Mouse (Mus musculus) hindbrain, postnatal 0 days (tissue): ENCODE data around the gene C1s2. TPM values are rescaled to one million over a fixed set of nuclear protein-coding genes. Genes with fewer than 3 reads are reported as not detected.
"Not testable (repeated sequence)": the region's sequence is repeated elsewhere in the genome, so short reads cannot be mapped to it uniquely, and the experiment has no call there.

Experiments used
- ATAC-seq: fragments of 200-750 bp; cut with Nextera tagmentation; 2 replicates; pipeline ENCODE4 v1.8.0; 2017; ENCODE audit warnings: mild to moderate bottlenecking, moderate TSS enrichment, moderate library complexity
- DNase-seq: peaks from one replicate; pipeline ENCODE4 v3.0.0-alpha.2; 2015; ENCODE audit warnings: low spot score
- H3K27ac ChIP-seq: fragments of 300-500 bp; sonication (generic); 2 replicates; pipeline ENCODE4 v1.5.1; 2014; ENCODE audit warnings: mild to moderate bottlenecking
- H3K27me3 ChIP-seq: fragments of 300-500 bp; sonication (generic); 2 replicates; pipeline ENCODE4 v1.6.1; 2014; ENCODE audit warnings: low read length, mixed read lengths; ENCODE audit not compliant: insufficient read depth
- H3K36me3 ChIP-seq: fragments of 300-500 bp; sonication (generic); 2 replicates; pipeline ENCODE4 v1.6.1; 2014; ENCODE audit warnings: low read length, mixed read lengths; ENCODE audit not compliant: insufficient read depth
- H3K4me1 ChIP-seq: fragments of 300-500 bp; sonication (generic); 2 replicates; pipeline ENCODE4 v1.6.1; 2014; ENCODE audit warnings: antibody characterized with exemption, low read length, mixed read lengths; ENCODE audit not compliant: insufficient read depth
- H3K4me2 ChIP-seq: fragments of 300-500 bp; sonication (generic); 2 replicates; pipeline ENCODE4 v1.6.1; 2014; ENCODE audit warnings: low read depth, mild to moderate bottlenecking, low read length, moderate library complexity, mixed read lengths
- H3K4me3 ChIP-seq: fragments of 300-500 bp; sonication (generic); 2 replicates; pipeline ENCODE4 v1.5.1; 2014; ENCODE audit warnings: low read length
- H3K9ac ChIP-seq: fragments of 300-500 bp; sonication (generic); replicated peaks from 2 replicates; pipeline ENCODE4 v1.6.1; 2014; ENCODE audit warnings: mild to moderate bottlenecking, low read length, moderate library complexity, mixed read lengths
- H3K9me3 ChIP-seq: fragments of 300-500 bp; sonication (generic); 2 replicates; pipeline ENCODE4 v1.6.1; 2016; ENCODE audit warnings: low read length, mixed read lengths
- CTCF ChIP-seq: IDR thresholded peaks from 2 replicates; pipeline ENCODE4 v1.5.1; 2016; ENCODE audit warnings: antibody characterized with exemption, control low read depth, low read depth
- WGBS: fragments of 180-500 bp; shearing (Covaris S2); extraction: QIAGEN DNeasy Blood & Tissue Kit; methylation state at CpG from one replicate; pipeline ENCODE4 v1.1.7; 2014; 5-methylcytosine and 5-hydroxymethylcytosine counted together
- polyA plus RNA-seq: library from polyadenylated mRNA; unstranded; fragments of >200 nt; fragmentation: Nextera tagmentation; extraction: Ambion mirVana; gene quantifications from 2 replicates; pipeline ENCODE4 v1.2.1, GENCODE M21; 2015
- total RNA-seq: library from RNA; depleted of rRNA; stranded (reverse); fragments of >200 nt; gene quantifications from 2 replicates; pipeline ENCODE4 v1.2.3, GENCODE M21; 2014

Gene C1s2
- total and polyA plus RNA-seq, 2 experiments from 2014 or later: 0.13 TPM; not detected in 1

GRCm38 (mm10) chr6:124640997-124641396 lies 5.1 kb upstream of the C1s2 start:
- no peak overlapping the region for H3K9ac ChIP-seq
- H3K27ac ChIP-seq: no peak overlapping the region
- no peaks in the 10 kb centered on the region for H3K27me3 ChIP-seq
- no peak overlapping the region for H3K4me3 ChIP-seq
- ATAC-seq (no peak), DNase-seq (peak; percentile 25)
- TF ChIP-seq CTCF: peak; percentile 72
- 40% methylated on average over 8 of the region's 8 CpGs for WGBS
- no peak overlapping the region for H3K4me2 ChIP-seq
- no peaks in the 10 kb centered on the region for H3K36me3 ChIP-seq
- no peaks in the 10 kb centered on the region for H3K9me3 ChIP-seq
- H3K4me1 ChIP-seq: no peaks in the 10 kb centered on the region

- Histone ChIP-seq H3K4me2 (no peak overlapping the region), H3K36me3 (no peaks in the 10 kb centered on the region), H3K9me3 (no peaks in the 10 kb centered on the region), H3K4me3 (no peak overlapping the region), H3K27ac (no peak overlapping the region), H3K4me1 (no peaks in the 10 kb centered on the region), H3K9ac (no peak overlapping the region), H3K27me3 (no peaks in the 10 kb centered on the region)
- ATAC-seq (no peak), DNase-seq (no peak)
- 87% methylated on average over 3 of the region's 4 CpGs for WGBS
- peak; percentile 34 for TF ChIP-seq CTCF
Observed at GRCm38 (mm10) chr6:124640041-124640440, 4.2 kb upstream of the C1s2 start.

- H3K4me3 ChIP-seq, H3K27me3 ChIP-seq, H3K27ac ChIP-seq, H3K4me2 ChIP-seq, H3K9me3 ChIP-seq, H3K9ac ChIP-seq, ATAC-seq, DNase-seq, H3K4me1 ChIP-seq, H3K36me3 ChIP-seq: not testable (repeated sequence)
- WGBS: 52% methylated on average over 6 of the region's 6 CpGs
Observed at GRCm38 (mm10) chr6:124636858-124637460, 1.1 kb upstream of the C1s2 start.

- WGBS: 83% methylated on average over 4 of the region's 4 CpGs
- no peak for TF ChIP-seq CTCF
- H3K27me3 ChIP-seq: no peaks in the 10 kb centered on the region
- H3K9me3 ChIP-seq: no peaks in the 10 kb centered on the region
- H3K9ac ChIP-seq: no peak overlapping the region
- ATAC-seq: no peak
- no peak for DNase-seq
- no peaks in the 10 kb centered on the region for H3K36me3 ChIP-seq
- H3K27ac ChIP-seq: no peak overlapping the region
- H3K4me2 ChIP-seq: no peak overlapping the region
- no peak overlapping the region for H3K4me3 ChIP-seq
- no peaks in the 10 kb centered on the region for H3K4me1 ChIP-seq
Observed at GRCm38 (mm10) chr6:124630763-124631162, 5.1 kb downstream of the C1s2 start.

GRCm38 (mm10) chr6:124626184-124626583 lies 9.7 kb downstream of the C1s2 start:
- DNase-seq, H3K27me3 ChIP-seq, H3K9ac ChIP-seq, H3K9me3 ChIP-seq, H3K27ac ChIP-seq, ATAC-seq, H3K4me3 ChIP-seq, H3K36me3 ChIP-seq, H3K4me1 ChIP-seq, H3K4me2 ChIP-seq: not testable (repeated sequence)
- WGBS: 35% methylated on average over 1 of the region's 1 CpGs

- no peak for TF ChIP-seq CTCF
- H3K4me1 ChIP-seq: no peaks in the 10 kb centered on the region
- no peaks in the 10 kb centered on the region for H3K27me3 ChIP-seq
- no peaks in the 10 kb centered on the region for H3K36me3 ChIP-seq
- H3K9ac ChIP-seq: no peak overlapping the region
- DNase-seq (no peak), ATAC-seq (no peak)
- no peaks in the 10 kb centered on the region for H3K9me3 ChIP-seq
- no peak overlapping the region for H3K27ac ChIP-seq
- WGBS: 86% methylated on average over 13 of the region's 13 CpGs
- no peak overlapping the region for H3K4me2 ChIP-seq
- no peak overlapping the region for H3K4me3 ChIP-seq
Observed at GRCm38 (mm10) chr6:124625612-124626011, 10.3 kb downstream of the C1s2 start.

- no peak for TF ChIP-seq CTCF
- 96% methylated on average over 4 of the region's 4 CpGs for WGBS
- no peak overlapping the region for H3K4me2 ChIP-seq
- no peaks in the 10 kb centered on the region for H3K27me3 ChIP-seq
- no peaks in the 10 kb centered on the region for H3K36me3 ChIP-seq
- no peaks in the 10 kb centered on the region for H3K4me1 ChIP-seq
- DNase-seq (no peak), ATAC-seq (no peak)
- H3K27ac ChIP-seq: no peak overlapping the region
- no peak overlapping the region for H3K4me3 ChIP-seq
- H3K9ac ChIP-seq: no peak overlapping the region
- H3K9me3 ChIP-seq: 0 out of 2 replicates have a peak, but pooled peaks cover 3% of the 10 kb centered on the region
Observed at GRCm38 (mm10) chr6:124602031-124602430, 33.9 kb downstream of the C1s2 start.
